Mouse (Mus musculus): ENCODE measurements around the gene Gfy. TPM values are rescaled to one million over a fixed set of nuclear protein-coding genes. Genes with fewer than 3 reads are reported as not detected.

Gene Gfy
- polyA plus RNA-seq (2012; ENCODE audit: insufficient read depth, insufficient read length, low replicate concordance, missing spikeins) = not detected in 2 replicates

DNA sequence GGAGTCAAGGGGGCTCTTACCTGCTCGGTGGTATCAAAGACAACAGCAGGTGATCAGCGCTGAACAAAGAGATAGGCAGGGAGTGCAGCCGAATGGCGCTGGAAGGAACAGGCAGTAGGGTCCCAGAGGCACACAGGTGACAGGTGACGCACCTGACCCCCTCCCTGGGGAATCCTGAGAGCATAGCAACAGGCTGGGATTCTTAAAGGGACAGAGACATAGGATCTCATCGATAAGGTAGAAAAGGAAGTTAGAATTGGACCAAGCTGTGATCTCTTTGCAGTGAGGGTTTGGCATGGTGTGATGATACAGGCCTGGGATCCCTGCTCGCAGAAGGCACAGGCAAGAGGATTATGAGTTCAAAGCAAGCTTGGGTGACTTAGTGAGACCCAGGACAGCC is at the start of gene Gfy:
Gene Gfy (minus strand): TSS at position 101 of the 400 bp plus-strand sequence.
- WGBS = 29% methylated on average over 7 of the region's 7 CpGs
- no peak within 1 kb of the TSS for H3K27ac ChIP-seq (ENCODE audit: insufficient read depth, low read depth, low read length)
- H3K4me3 ChIP-seq (ENCODE audit: insufficient read depth, low read depth, low read length) = no peak within 1 kb of the TSS
- peaks cover 22% of the 10 kb centered on the region for H3K4me1 ChIP-seq (ENCODE audit: control insufficient read depth, insufficient read depth, low read length)
- TF ChIP-seq POLR2A (IDR thresholded peaks at IDR 0.05; ENCODE audit: insufficient read depth, low read depth, low read length) (no peak), CTCF (IDR thresholded peaks at IDR 0.05; ENCODE audit: insufficient read depth, low read depth, low read length) (no peak)

DNA sequence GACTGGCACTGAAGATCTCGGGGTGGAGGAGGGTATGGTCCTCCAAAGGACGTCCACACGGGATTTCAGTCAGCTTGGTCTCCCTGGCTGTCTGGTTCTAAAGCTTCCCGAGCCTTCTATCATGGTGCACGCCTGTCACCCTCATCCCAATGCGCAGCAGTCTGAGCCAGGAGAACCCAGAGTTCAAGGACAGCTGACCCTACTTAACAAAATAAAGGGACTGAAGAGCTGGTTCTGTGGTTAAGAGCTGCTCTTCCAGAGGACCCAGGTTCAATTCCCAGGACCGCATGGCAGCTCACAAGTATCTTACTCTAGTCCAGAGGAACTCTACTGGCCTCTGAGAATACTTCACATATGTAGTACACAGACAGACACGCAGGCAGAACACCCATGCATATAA is 49.7 kb upstream of the Gfy start:
- H3K4me3 ChIP-seq (ENCODE audit: insufficient read depth, low read depth, low read length) = no peak overlapping the region
- peaks cover 2% of the 10 kb centered on the region for H3K4me1 ChIP-seq (ENCODE audit: control insufficient read depth, insufficient read depth, low read length)
- WGBS = 97% methylated on average over 8 of the region's 8 CpGs
- H3K27ac ChIP-seq (ENCODE audit: insufficient read depth, low read depth, low read length) = no peak overlapping the region
- TF ChIP-seq CTCF (IDR thresholded peaks at IDR 0.05; ENCODE audit: insufficient read depth, low read depth, low read length) (no peak), POLR2A (IDR thresholded peaks at IDR 0.05; ENCODE audit: insufficient read depth, low read depth, low read length) (no peak)

DNA sequence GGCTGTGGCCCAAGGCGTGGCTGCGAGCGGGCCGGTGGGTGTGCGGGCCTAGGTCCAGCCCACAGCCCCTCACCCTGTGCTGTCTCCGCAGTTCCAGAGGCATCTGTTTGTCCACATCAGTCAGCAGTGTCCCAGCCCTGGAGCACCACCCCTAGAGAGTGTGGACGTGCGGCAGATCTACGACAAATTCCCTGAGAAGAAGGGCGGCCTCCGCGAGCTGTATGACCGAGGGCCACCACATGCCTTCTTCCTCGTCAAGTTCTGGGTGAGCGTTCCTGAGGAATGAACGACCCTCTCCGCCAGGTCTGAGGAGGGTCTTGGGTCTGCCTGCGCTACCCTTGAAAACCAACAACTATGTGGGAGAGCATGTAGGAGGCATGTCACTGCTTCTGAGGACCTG is 49.2 kb upstream of the Gfy start:
- TF ChIP-seq CTCF (IDR thresholded peaks at IDR 0.05; ENCODE audit: insufficient read depth, low read depth, low read length) (no peak), POLR2A (IDR thresholded peaks at IDR 0.05; ENCODE audit: insufficient read depth, low read depth, low read length) (no peak)
- no peak overlapping the region for H3K27ac ChIP-seq (ENCODE audit: insufficient read depth, low read depth, low read length)
- H3K4me3 ChIP-seq (ENCODE audit: insufficient read depth, low read depth, low read length) = no peak overlapping the region
- 97% methylated on average over 18 of the region's 18 CpGs for WGBS
- no peaks in the 10 kb centered on the region for H3K4me1 ChIP-seq (ENCODE audit: control insufficient read depth, insufficient read depth, low read length)

DNA sequence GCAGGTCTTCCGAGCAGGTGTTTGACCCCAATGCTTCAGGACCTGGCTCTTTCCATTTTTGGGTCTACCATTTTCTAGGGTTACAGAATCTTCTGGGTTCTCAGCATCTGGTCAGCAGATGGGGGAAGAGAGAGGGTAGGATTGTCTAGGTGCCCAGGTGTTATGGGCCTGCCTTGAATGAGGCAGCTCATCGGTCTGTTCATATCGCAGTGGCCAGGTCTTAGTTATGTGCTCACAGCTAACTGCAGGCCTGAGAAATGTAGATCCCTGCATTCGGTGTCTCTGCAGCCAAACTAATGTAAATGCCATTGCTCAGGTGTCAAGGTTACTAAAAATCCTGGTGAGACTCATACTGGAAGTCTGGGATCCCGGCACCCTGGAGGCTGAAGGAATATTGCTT is 47.1 kb upstream of the Gfy start:
- 97% methylated on average over 5 of the region's 5 CpGs for WGBS
- TF ChIP-seq POLR2A (IDR thresholded peaks at IDR 0.05; ENCODE audit: insufficient read depth, low read depth, low read length) (no peak), CTCF (IDR thresholded peaks at IDR 0.05; ENCODE audit: insufficient read depth, low read depth, low read length) (no peak)
- no peak overlapping the region for H3K27ac ChIP-seq (ENCODE audit: insufficient read depth, low read depth, low read length)
- no peaks in the 10 kb centered on the region for H3K4me1 ChIP-seq (ENCODE audit: control insufficient read depth, insufficient read depth, low read length)
- no peak overlapping the region for H3K4me3 ChIP-seq (ENCODE audit: insufficient read depth, low read depth, low read length)

DNA sequence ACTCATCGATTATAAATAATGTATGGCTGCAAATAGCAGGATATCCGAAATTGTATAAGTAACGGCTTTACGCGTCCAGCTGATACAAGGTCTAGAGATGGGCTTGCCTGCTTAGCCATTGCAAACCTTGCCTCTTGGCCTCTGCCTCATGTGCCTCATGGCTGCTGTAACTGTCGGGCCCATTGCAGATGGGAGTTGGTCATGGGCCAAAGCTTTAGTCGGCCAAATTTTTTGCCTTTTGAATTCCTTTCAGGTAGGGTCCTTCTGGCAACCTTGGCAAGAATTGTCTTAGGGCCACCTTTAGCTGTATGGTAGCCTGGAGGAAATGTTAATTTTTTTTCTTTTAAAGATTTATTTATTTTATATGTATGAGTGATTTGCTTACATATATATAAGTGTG is 45.5 kb upstream of the Gfy start:
- H3K4me3 ChIP-seq (ENCODE audit: insufficient read depth, low read depth, low read length) = no peak overlapping the region
- WGBS = 90% methylated on average over 7 of the region's 7 CpGs
- H3K4me1 ChIP-seq (ENCODE audit: control insufficient read depth, insufficient read depth, low read length) = no peaks in the 10 kb centered on the region
- TF ChIP-seq CTCF (IDR thresholded peaks at IDR 0.05; ENCODE audit: insufficient read depth, low read depth, low read length) (no peak), POLR2A (IDR thresholded peaks at IDR 0.05; ENCODE audit: insufficient read depth, low read depth, low read length) (no peak)
- no peak overlapping the region for H3K27ac ChIP-seq (ENCODE audit: insufficient read depth, low read depth, low read length)

DNA sequence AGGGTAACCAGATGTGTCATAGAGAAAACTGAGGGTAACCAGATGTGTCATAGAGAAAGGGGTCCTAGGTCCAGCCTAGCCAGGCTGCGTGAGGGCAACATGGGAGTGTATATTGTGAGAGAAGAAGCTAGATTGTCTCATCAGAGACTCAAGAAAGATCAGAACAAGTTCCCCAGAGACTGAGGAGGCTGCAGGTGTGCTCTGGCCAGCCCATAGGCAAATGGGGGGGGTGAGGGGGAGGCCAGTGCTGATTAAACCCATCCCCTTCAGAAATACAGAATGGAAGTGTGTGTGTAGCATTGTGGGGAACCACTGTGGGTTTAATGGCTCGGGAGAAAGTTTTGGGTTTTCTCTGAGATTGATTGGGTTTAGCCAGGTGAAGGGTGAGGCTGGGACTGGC is 42.3 kb upstream of the Gfy start:
- TF ChIP-seq CTCF (IDR thresholded peaks at IDR 0.05; ENCODE audit: insufficient read depth, low read depth, low read length) = no peak
- no peak for TF ChIP-seq POLR2A (IDR thresholded peaks at IDR 0.05; ENCODE audit: insufficient read depth, low read depth, low read length)
- Histone ChIP-seq H3K4me1 (ENCODE audit: control insufficient read depth, insufficient read depth, low read length) (peaks cover 2% of the 10 kb centered on the region), H3K27ac (ENCODE audit: insufficient read depth, low read depth, low read length) (no peak overlapping the region), H3K4me3 (ENCODE audit: insufficient read depth, low read depth, low read length) (no peak overlapping the region)
- WGBS = 92% methylated on average over 2 of the region's 2 CpGs

DNA sequence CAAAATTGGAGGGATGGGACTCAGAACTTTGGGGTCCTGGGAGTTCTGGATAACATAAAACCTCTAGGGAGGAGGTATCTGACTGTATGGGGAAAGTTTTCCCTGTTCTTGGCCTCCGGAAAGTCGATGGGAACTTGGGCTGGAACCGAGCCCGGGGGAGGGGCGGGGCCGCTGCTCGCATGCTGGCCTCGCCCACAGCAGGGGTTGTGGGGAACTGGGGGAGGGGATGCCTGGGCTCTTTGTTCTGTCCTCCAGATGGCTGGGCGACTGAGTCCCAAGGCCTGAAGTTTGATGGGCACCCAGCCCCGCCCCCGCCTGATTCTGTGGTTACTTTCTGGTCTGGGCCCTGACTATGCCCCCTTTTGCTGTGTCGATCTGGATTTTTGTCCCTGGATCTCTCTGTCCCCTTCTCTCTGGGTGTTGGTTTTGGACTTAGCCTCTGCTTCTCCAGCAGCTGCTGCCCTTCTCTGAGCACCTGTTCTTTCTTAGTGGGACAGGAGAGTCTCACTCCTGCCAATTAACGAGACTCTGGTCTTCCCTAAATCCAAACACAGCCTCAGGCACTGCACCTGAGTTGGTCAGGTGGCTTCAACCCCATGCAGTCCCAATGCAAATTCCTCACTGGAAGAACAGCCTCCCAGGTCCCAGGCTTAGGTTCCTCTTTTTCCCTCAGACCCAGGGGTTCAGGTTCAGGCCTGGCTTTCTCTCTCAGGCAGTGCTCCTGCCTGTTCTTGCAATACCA is 37.2 kb upstream of the Gfy start:
- H3K27ac ChIP-seq (ENCODE audit: insufficient read depth, low read depth, low read length) = no peak overlapping the region
- WGBS = 9% methylated on average over 13 of the region's 13 CpGs
- no peak overlapping the region for H3K4me3 ChIP-seq (ENCODE audit: insufficient read depth, low read depth, low read length)
- TF ChIP-seq CTCF (IDR thresholded peaks at IDR 0.05; ENCODE audit: insufficient read depth, low read depth, low read length) (no peak), POLR2A (IDR thresholded peaks at IDR 0.05; ENCODE audit: insufficient read depth, low read depth, low read length) (no peak)
- peaks cover 13% of the 10 kb centered on the region for H3K4me1 ChIP-seq (ENCODE audit: control insufficient read depth, insufficient read depth, low read length)

DNA sequence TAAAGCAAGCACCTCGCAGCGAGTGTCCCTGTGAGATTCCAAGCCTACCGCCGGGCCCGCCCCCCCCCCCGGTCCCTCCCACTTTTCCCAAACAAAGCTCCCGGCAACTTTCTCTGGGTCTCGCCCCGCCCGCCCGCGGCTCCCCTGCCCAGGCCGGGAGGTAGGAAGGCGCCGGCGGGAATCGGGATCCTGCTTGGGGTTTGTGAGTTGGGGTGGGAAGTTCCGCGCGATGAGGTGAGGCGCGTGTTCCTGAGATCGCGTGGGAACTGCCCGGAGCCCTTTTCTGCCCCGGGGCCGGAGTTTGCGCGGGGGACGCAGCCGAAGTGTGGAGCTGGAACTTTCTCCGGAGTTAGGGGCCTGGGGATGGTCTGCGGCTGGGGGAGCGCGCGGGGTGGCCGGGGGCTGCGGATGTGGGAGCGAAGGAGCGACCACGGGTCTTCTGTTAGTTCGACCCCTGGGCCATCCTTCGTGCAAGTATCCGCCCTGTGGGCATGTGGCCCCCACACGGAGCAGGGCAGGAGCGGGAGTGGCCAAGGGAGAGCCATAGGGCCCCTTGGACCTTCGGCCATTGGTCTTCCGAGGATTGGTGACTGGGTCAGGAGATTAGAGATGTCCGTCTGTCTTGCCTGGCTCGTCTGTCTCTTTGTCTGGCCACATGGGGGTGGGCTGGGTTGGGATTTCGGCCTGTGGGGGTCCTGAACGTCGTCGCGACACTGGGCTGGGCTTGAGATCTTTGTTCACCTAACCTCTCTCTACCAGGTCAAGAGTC is 36.5 kb upstream of the Gfy start, which contains the start of gene Tead2:
Gene Tead2 (plus strand): TSS at position 81 of the 769 bp plus-strand sequence.
- peak within 1 kb of the TSS; percentile 35 for H3K4me3 ChIP-seq (ENCODE audit: insufficient read depth, low read depth, low read length)
- 2% methylated on average over 55 of the region's 55 CpGs for WGBS
- TF ChIP-seq CTCF (IDR thresholded peaks at IDR 0.05; ENCODE audit: insufficient read depth, low read depth, low read length) = no peak
- no peak for TF ChIP-seq POLR2A (IDR thresholded peaks at IDR 0.05; ENCODE audit: insufficient read depth, low read depth, low read length)
- H3K4me1 ChIP-seq (ENCODE audit: control insufficient read depth, insufficient read depth, low read length) = peaks cover 13% of the 10 kb centered on the region
- H3K27ac ChIP-seq (ENCODE audit: insufficient read depth, low read depth, low read length) = no peak within 1 kb of the TSS

DNA sequence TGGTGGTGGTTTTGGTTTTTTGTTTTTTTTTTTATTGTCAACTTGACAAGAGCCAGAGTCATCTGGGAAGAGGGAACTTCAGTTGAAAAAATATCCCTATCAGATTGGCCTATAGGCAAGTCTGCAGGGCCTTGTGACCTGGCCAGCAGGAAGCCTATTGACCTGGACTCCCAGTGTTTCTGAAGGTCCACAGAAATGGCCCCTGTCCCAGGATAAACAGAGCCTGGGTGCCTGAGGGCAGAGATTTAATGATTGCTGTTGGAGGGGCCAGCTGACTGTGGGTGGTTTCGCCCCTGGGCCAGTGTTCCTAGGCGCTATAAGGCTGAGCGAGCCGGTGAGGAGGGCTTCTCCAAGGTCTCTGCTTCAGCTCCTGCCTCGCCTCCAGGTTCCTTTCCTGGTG is 34.3 kb upstream of the Gfy start:
- H3K4me3 ChIP-seq (ENCODE audit: insufficient read depth, low read depth, low read length) = no peak overlapping the region
- TF ChIP-seq POLR2A (IDR thresholded peaks at IDR 0.05; ENCODE audit: insufficient read depth, low read depth, low read length) (no peak), CTCF (IDR thresholded peaks at IDR 0.05; ENCODE audit: insufficient read depth, low read depth, low read length) (no peak)
- no peak overlapping the region for H3K27ac ChIP-seq (ENCODE audit: insufficient read depth, low read depth, low read length)
- peaks cover 13% of the 10 kb centered on the region for H3K4me1 ChIP-seq (ENCODE audit: control insufficient read depth, insufficient read depth, low read length)
- 92% methylated on average over 5 of the region's 5 CpGs for WGBS
